Mouse (Mus musculus): ENCODE results near the gene Dnajb13. TPM values are rescaled to one million over a fixed set of nuclear protein-coding genes. Genes with fewer than 3 reads are reported as not detected.
"Not testable (repeated sequence)": the region's sequence is repeated elsewhere in the genome, so short reads cannot be mapped to it uniquely, and the experiment has no call there.

The Dnajb13 gene
- total RNA-seq, 2 experiments from 2014 or later = 0.47 to 0.54 TPM

GRCm38 (mm10) chr7:100495042-100495441 is 19.7 kb downstream of the Dnajb13 start:
- intact Hi-C loops (cut with DNase I) = no loop called here
- no peak for DNase-seq (ENCODE audit: extremely low spot score in 1 of 2, low spot score in 2 of 2)

DNA sequence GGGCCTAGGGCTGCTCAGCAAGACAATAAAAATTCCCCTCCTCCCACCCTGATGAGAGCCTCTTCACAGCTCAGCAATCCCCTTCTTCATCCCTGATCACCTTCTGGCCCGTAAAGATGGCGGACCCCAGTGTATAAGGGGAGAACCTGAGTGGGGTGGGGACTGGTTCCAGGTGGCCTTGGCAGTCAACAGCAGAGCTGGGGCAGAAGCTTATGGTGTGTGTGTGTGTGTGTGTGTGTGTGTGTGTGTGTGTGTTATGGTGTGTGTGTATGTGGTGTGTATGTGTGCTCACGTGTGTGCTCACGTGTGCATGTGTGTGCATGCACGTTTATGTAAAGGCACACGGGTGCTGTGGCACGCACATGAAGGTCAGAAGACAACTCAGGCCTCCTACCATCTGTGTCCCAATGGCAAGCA is 20.3 kb downstream of the Dnajb13 start:
- no peak for DNase-seq (ENCODE audit: extremely low spot score in 1 of 2, low spot score in 2 of 2)
- intact Hi-C loops (cut with DNase I) = no loop called here

DNA sequence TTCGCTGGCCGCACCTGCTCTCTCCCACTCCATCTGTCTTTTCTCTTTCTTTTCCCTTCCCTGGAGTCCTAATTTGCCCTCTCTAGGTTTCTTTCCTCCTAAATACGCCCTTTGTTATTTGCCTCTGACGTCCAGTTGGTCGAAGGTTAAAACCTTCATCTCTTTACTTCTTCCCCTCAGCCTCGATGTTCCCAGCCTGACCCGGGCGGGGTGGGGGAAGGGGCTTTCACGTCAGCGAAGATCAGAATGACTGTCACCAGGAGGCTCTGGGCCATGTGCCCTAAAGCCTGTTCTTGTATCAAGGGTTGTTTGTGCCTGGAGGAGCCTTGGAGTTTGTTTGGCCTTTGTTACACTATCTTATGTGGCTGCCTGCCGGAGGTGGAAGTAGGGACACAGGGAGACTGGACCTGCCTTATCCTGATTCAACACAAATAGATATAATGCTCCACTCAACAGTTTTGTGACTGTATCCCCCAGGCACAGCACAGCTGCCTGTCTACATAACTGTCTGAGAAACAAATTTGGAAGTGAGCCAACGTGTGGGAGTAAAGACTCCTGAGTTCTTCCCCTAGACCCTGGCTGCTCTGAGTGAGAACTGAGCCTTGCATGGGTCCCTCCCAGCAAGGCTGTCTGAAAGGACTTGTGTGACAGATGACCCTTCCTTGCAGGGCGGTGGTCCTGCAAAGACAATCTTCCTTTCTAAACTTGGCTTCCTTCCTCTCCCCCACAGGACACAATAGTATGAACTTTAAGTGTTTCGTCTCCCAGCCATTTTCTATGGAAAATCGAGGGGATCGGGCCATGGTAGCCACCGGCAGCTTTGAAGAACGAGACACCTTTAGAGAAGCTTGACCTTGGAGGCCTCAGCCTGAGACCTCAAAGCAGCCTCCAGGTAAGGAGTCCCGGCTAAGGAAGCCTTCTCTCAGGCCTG is 21.0 kb downstream of the Dnajb13 start:
- intact Hi-C loops (cut with DNase I) = no loop called here
- peak; percentile 45 to 52 for DNase-seq (ENCODE audit: extremely low spot score in 1 of 2, low spot score in 2 of 2)

GRCm38 (mm10) chr7:100493117-100493483 is 21.7 kb downstream of the Dnajb13 start, which contains the start of gene Ucp2:
Gene Ucp2 (plus strand): TSS chr7:100493337.
- peak; percentile 35 to 87 for DNase-seq (ENCODE audit: extremely low spot score in 1 of 2, low spot score in 2 of 2)
- intact Hi-C loops (cut with DNase I) = no loop called here

DNA sequence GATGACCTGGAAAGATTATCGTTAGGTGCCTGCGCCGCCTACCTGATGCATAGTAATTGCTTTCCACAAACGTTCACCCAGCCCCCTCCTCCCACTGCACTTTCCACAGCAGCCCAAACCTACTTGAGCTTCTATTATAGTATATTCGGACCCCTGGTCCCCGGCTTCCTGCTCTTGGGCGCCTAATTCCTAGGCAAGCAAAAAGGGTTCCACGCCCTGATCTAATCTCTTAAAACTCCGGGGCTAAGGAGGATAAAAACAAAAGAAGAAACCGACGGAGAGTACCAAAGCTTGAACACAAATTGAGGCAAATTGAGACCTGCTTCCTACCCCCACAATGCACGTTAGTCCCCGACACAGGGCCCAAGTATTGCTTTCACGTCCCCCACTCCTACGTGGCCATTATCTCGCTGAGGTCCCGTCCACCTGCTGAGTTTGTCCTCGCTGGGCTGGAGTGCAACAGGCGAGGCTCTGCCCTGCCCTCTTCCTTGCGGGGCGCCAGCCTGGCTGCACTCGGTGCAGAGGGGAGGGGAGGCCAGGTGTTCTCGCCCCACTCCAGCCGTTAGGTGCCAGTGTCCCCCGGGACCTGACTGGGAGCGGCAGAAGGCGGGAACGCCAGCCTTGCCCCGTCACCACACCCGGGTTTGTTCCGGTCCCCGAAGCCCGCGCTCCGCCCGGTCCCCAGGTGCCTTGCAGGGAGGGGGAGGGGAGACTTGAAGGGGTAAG is 22.2 kb downstream of the Dnajb13 start:
- intact Hi-C loops (cut with DNase I) = no loop called here

DNA sequence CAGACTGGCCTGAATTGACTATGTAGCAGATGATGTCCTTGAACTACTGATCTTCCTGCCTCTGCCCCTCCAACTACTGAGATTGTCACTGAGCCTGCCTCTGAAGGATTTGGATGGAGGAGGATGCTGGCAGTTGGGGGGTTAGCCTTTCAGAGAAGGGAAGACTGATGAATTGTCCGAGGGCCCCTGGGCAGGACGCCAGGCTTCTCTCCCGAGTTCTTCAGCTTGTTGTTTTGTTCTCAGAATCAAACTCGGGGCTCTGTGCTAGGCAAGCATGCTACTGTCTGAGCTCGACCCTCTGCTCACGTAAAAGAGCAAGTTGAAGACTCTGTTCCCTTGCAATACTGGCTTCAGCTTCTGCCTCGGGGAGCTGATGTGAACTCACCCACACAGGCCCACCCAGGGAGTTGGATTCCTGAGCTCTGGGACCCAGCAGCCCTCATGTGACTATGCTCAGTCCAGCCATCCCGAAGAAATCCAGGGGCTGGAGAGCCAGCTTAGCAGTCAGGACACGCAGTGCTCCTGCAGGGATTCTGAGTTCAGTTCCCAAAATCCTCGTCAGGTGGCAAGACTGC is 26.2 kb downstream of the Dnajb13 start:
- intact Hi-C loops (cut with DNase I) = no loop called here
- peak in 1 of 2 experiments; percentile 62 for DNase-seq (ENCODE audit: extremely low spot score in 1 of 2, low spot score in 2 of 2)

More for the DNA sequence above, 22.2 kb downstream of the Dnajb13 start:
- DNase-seq (ENCODE audit: extremely low spot score in 1 of 2, low spot score in 2 of 2) = no peak

- no peak for DNase-seq (ENCODE audit: extremely low spot score in 1 of 2, low spot score in 2 of 2)
- intact Hi-C loops (cut with DNase I) = no loop called here
These were observed 27.5 kb downstream of the Dnajb13 start for GRCm38 (mm10) chr7:100487301-100487700.

- no peak for DNase-seq (ENCODE audit: extremely low spot score in 1 of 2, low spot score in 2 of 2)
- intact Hi-C loops (cut with DNase I) = no loop called here
These were observed 30.3 kb downstream of the Dnajb13 start for GRCm38 (mm10) chr7:100484493-100484892.

- intact Hi-C loops (cut with DNase I); DNase-seq (ENCODE audit: extremely low spot score in 1 of 2, low spot score in 2 of 2): not testable (repeated sequence)
These were observed 32.7 kb downstream of the Dnajb13 start for GRCm38 (mm10) chr7:100482046-100482445.

DNA sequence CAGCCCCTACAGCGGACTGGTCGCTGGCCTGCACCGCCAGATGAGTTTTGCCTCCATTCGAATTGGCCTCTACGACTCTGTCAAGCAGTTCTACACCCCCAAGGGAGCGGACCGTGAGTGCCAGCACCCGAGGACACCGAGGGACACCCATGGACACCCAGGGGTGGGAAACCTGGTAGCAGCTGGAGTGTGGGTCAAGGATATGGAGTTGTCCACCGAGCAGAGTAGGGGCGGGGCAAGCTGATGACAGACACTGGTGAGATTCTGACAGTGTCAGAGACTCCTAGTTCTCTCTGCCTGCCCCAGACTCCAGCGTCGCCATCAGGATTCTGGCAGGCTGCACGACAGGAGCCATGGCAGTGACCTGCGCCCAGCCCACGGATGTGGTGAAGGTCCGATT is 34.6 kb downstream of the Dnajb13 start:
- DNase-seq (ENCODE audit: extremely low spot score in 1 of 2, low spot score in 2 of 2) = no peak
- intact Hi-C loops (cut with DNase I) = no loop called here

DNA sequence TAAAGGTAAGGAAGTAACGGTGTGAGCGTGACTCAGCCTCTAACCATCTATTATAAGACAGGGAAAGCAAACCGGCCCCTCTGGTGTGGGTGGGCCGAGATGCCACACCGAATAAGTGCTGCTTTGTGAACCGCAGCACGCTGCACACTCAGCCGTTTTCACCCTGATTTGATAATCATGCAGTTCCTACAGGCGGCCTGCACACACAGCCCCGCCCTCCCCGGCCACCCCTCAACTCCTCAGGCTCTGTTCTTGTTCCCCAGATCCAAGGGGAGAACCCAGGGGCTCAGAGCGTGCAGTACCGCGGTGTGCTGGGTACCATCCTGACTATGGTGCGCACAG is 35.0 kb downstream of the Dnajb13 start:
- no peak for DNase-seq (ENCODE audit: extremely low spot score in 1 of 2, low spot score in 2 of 2)
- intact Hi-C loops (cut with DNase I) = no loop called here

GRCm38 (mm10) chr7:100479100-100479822 is 35.5 kb downstream of the Dnajb13 start:
- intact Hi-C loops (cut with DNase I) = no loop called here
- no peak for DNase-seq (ENCODE audit: extremely low spot score in 1 of 2, low spot score in 2 of 2)

- intact Hi-C loops (cut with DNase I) = no loop called here
- no peak for DNase-seq (ENCODE audit: extremely low spot score in 1 of 2, low spot score in 2 of 2)
These were observed 40.1 kb downstream of the Dnajb13 start for GRCm38 (mm10) chr7:100474680-100475079.

- intact Hi-C loops (cut with DNase I) = no loop called here
- DNase-seq (ENCODE audit: extremely low spot score in 1 of 2, low spot score in 2 of 2) = no peak
These were observed 40.8 kb downstream of the Dnajb13 start for GRCm38 (mm10) chr7:100473846-100474454.

GRCm38 (mm10) chr7:100472777-100473176 is 42.0 kb downstream of the Dnajb13 start, which contains the start of gene Ucp3:
Gene Ucp3 (plus strand): TSS chr7:100472990.
- DNase-seq (ENCODE audit: extremely low spot score in 1 of 2, low spot score in 2 of 2) = no peak
- intact Hi-C loops (cut with DNase I) = no loop called here

GRCm38 (mm10) chr7:100471407-100471797 is 43.4 kb downstream of the Dnajb13 start:
- DNase-seq (ENCODE audit: extremely low spot score in 1 of 2, low spot score in 2 of 2) = no peak
- intact Hi-C loops (cut with DNase I) = no loop called here

DNA sequence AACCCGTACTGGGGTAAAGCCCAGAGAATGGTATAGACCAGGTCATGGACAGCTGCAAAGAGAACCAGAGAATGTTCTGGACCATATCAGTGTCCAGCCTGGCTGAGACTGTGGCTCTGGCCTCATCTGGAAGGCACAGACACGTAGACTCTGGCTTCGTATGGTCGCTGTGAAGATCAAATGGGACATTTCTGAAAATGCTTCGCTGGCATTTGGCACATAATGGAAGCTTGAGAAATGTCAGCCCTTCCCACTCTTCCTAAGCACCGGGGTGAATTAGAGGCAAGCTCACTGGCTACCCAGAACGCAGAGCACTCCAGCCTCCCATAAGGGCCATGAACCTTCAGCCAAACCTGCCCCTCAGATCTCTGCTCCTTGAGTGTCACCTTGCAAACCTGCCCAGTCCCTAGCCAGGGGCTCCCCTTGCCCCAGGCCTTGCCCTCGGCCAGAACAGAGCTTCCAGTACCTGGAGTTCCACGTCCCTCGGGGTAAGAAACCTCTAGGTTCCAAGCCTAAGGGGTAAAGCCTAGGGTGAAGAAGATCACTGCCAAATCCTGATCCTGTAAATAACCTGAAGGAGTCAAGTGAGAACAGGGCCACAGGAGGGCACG is 43.9 kb downstream of the Dnajb13 start:
- no peak for DNase-seq (ENCODE audit: extremely low spot score in 1 of 2, low spot score in 2 of 2)
- intact Hi-C loops (cut with DNase I) = no loop called here

DNA sequence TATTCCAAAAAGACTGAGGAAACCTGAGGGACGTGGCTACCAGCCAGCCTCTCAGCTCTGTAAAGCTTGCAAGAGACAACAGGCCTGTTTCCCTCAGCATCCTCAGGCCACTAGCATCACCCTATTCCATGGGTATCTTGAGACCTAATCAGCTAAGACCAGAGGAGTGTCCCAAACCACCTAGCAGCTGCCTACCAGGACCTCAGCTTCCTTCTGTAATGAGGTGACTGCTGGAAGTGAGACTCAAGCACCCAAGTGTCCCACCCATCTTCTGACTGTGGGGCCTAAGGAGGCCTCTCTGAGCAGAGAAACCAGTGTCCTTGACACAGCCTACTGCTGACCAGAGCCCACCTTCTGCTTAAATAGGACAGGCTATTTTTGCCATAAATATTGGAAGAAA is 45.3 kb downstream of the Dnajb13 start:
- intact Hi-C loops (cut with DNase I) = no loop called here
- no peak for DNase-seq (ENCODE audit: extremely low spot score in 1 of 2, low spot score in 2 of 2)

All from left cerebral cortex, postnatal 10 days (tissue).